In genomic region chr4:45765565-45766201, GRCm38 (mm10) we compare ENCODE assay signal across 10 mouse cellular contexts. TPM values are rescaled to one million over a fixed set of nuclear protein-coding genes. Genes with fewer than 3 reads are reported as not detected.
A peak's percentile ranks its signal among the peaks of the same experiment; 100 is the strongest.
DNase-seq lines count a peak whose midpoint lies in the region; ATAC-seq and TF ChIP-seq lines count a peak whose summit lies in the region.
"Had no signal": no experiment of that assay in that cellular context is flagged by ENCODE, and none has a peak within 500 bp of the region (broad histone marks: within the 10 kb centered on the region; RNA-seq: fewer than 3 reads in every experiment).

No protein-coding gene starts in this region.

- H3K4me1 ChIP-seq in kidney, postnatal 0 days (replicated peaks; ENCODE audit: insufficient read depth, low read length), result no peaks in the 10 kb centered on the region
- peaks cover 56% of the 10 kb centered on the region for H3K4me1 ChIP-seq in embryonic facial prominence, embryonic 13.5 days
- H3K4me1 ChIP-seq in intestine, embryonic 16.5 days (ENCODE audit: control insufficient read depth, insufficient read depth, low read length), result peaks cover 58% of the 10 kb centered on the region

- H3K4me2 ChIP-seq in kidney, postnatal 0 days (ENCODE audit: low read length), result peak overlapping the region; percentile 4; the same call in 1 of the 2 replicates
- peak overlapping the region; percentile 51 for H3K4me2 ChIP-seq in embryonic facial prominence, embryonic 13.5 days
- peak overlapping the region; percentile 21; the same call in 1 of the 2 replicates for H3K4me2 ChIP-seq in intestine, embryonic 16.5 days (ENCODE audit: low read depth, low read length)
- H3K4me2 ChIP-seq: liver, embryonic 13.5 days had no signal

- WGBS in kidney, postnatal 0 days, result 6% methylated on average over 15 of the region's 18 CpGs
- WGBS in embryonic facial prominence, embryonic 13.5 days, result 3% methylated on average over 17 of the region's 18 CpGs
- WGBS in intestine, embryonic 16.5 days, result 5% methylated on average over 16 of the region's 18 CpGs

- H3K9me3 ChIP-seq in kidney, postnatal 0 days (replicated peaks; ENCODE audit: low read length), result no peaks in the 10 kb centered on the region
- H3K9me3 ChIP-seq in embryonic facial prominence, embryonic 13.5 days, result no peaks in the 10 kb centered on the region
- no peaks in the 10 kb centered on the region for H3K9me3 ChIP-seq in intestine, embryonic 16.5 days (ENCODE audit: control insufficient read depth, low read length)
- H3K9me3 ChIP-seq: liver, embryonic 13.5 days had no signal

- H3K36me3 ChIP-seq in kidney, postnatal 0 days (ENCODE audit: insufficient read depth, low read length), result no peaks in the 10 kb centered on the region
- H3K36me3 ChIP-seq in embryonic facial prominence, embryonic 13.5 days, result no peaks in the 10 kb centered on the region
- no peaks in the 10 kb centered on the region for H3K36me3 ChIP-seq in intestine, embryonic 16.5 days (ENCODE audit: control insufficient read depth, insufficient read depth, low read length)
- H3K36me3 ChIP-seq: liver, embryonic 13.5 days had no signal

- H3K9ac ChIP-seq in kidney, postnatal 0 days (ENCODE audit: low read depth, low read length), result no peak overlapping the region
- peak overlapping the region; percentile 51 for H3K9ac ChIP-seq in embryonic facial prominence, embryonic 13.5 days
- H3K9ac ChIP-seq in intestine, embryonic 16.5 days (ENCODE audit: low read depth, low read length), result no peak overlapping the region
- H3K9ac ChIP-seq: liver, embryonic 13.5 days had no signal

- 0 out of 2 replicates have a peak, but pooled peaks have one; percentile 30 for ATAC-seq in kidney, postnatal 0 days (replicated peaks; ENCODE audit: low FRiP score, low read depth)
- ATAC-seq in embryonic facial prominence, embryonic 13.5 days (ENCODE audit: insufficient number of reproducible peaks, insufficient read depth, low FRiP score, low TSS enrichment, low read depth), result no peak
- ATAC-seq in intestine, embryonic 16.5 days, result no peak

- no peaks in the 10 kb centered on the region for H3K27me3 ChIP-seq in kidney, postnatal 0 days (ENCODE audit: insufficient read depth, low read length)
- peaks cover 67% of the 10 kb centered on the region for H3K27me3 ChIP-seq in embryonic facial prominence, embryonic 13.5 days
- 0 out of 2 replicates have a peak, but pooled peaks cover 5% of the 10 kb centered on the region for H3K27me3 ChIP-seq in intestine, embryonic 16.5 days (replicated peaks; ENCODE audit: control insufficient read depth, insufficient read depth, low read length)

- H3K27ac ChIP-seq in kidney, postnatal 0 days, result no peak overlapping the region
- no peak overlapping the region; the same call in 1 of the 2 replicates for H3K27ac ChIP-seq in embryonic facial prominence, embryonic 13.5 days
- no peak overlapping the region for H3K27ac ChIP-seq in intestine, embryonic 16.5 days (ENCODE audit: low read length)
- H3K27ac ChIP-seq in left cerebral cortex, adult 2 months, result no peak overlapping the region
- H3K27ac ChIP-seq: liver, embryonic 13.5 days had no signal

- DNase-seq in kidney, postnatal 0 days (ENCODE audit: low spot score), result peak; percentile 60
- no peak for DNase-seq in kidney, postnatal 14 days
- DNase-seq in retina, embryonic 14.5 days (ENCODE audit: low spot score), result peak; percentile 66
- no peak for DNase-seq in adipocyte (ENCODE audit: low spot score)
- DNase-seq in urinary bladder, postnatal 4 days (ENCODE audit: low spot score in 2 of 2), result no peak
- no peak for DNase-seq in left cerebral cortex, adult 2 months (ENCODE audit: extremely low spot score in 1 of 2, low spot score in 2 of 2)
- DNase-seq: cerebellum, adult 9-10 months; liver, embryonic 13.5 days had no signal

- 0 out of 2 replicates have a peak overlapping the region, but pooled peaks have one; percentile 6 for H3K4me3 ChIP-seq in kidney, postnatal 0 days (replicated peaks; ENCODE audit: low read depth, low read length)
- peak overlapping the region; percentile 24 for H3K4me3 ChIP-seq in embryonic facial prominence, embryonic 13.5 days
- H3K4me3 ChIP-seq in intestine, embryonic 16.5 days (ENCODE audit: low read length), result peak overlapping the region; percentile 4; the same call in 1 of the 2 replicates
- no peak overlapping the region for H3K4me3 ChIP-seq in left cerebral cortex, adult 2 months
- H3K4me3 ChIP-seq: liver, embryonic 13.5 days had no signal

- no peak for TF ChIP-seq CTCF in kidney, postnatal 0 days (IDR thresholded peaks at IDR 0.05; ENCODE audit: low read depth)
- TF ChIP-seq CTCF in left cerebral cortex, adult 2 months (IDR thresholded peaks at IDR 0.05), result no peak

- intact Hi-C loops in left cerebral cortex, adult 2 months (cut with DNase I), result no loop called here

RNA-seq across cellular contexts. Expression of gene Aldh1b1, which starts 33.1 kb away (rescaled TPM):
- polyA plus RNA-seq in kidney, postnatal 0 days (2015; fragmentation: Nextera tagmentation; extraction: Ambion mirVana), result 9.7 and 12.1 TPM in 2 replicates
- 4.3 and 6.7 TPM in 2 replicates for polyA plus RNA-seq in embryonic facial prominence, embryonic 13.5 days (2015; fragmentation: Nextera tagmentation; extraction: Ambion mirVana)
- 638 and 702 TPM in 2 replicates for polyA plus RNA-seq in intestine, embryonic 16.5 days (2015; fragmentation: Nextera tagmentation; extraction: Ambion mirVana)
- total RNA-seq in left cerebral cortex, adult 2 months (2021), result 1 to 10 TPM; 4.9 to 5.2 TPM

Comparison
In these comparisons a context has a peak if more than half of its experiments do, and no peak if none do; other contexts are left out.
1. DNase-seq: peak in kidney, postnatal 0 days (single experiment) and retina, embryonic 14.5 days (single experiment); none in kidney, postnatal 14 days (single experiment), adipocyte (single experiment), urinary bladder, postnatal 4 days (0 of 2) and left cerebral cortex, adult 2 months (0 of 2).
2. RNA of gene Aldh1b1, which starts 33.1 kb away (polyA plus RNA-seq): 638 to 702 TPM in intestine, embryonic 16.5 days; 9.7 to 12.1 TPM in kidney, postnatal 0 days and 4.3 to 6.7 TPM in embryonic facial prominence, embryonic 13.5 days; every median in the first group is over 10 times any median in the second.
3. Peak in every context shown above with its lines, with median percentiles within 50 percentile points of each other: H3K4me2 ChIP-seq.